Mouse (Mus musculus) G1E (cell line): Measurements from ENCODE around the gene Rpl29. TPM values are rescaled to one million over a fixed set of nuclear protein-coding genes. Genes with fewer than 3 reads are reported as not detected.

ENCODE experiments used
- ATAC-seq: 2 replicates; pipeline ENCODE4 v1.8.0; 2016; ENCODE audit warnings: mild to moderate bottlenecking; ENCODE audit not compliant: insufficient number of reproducible peaks, poor library complexity, low FRiP score, severe bottlenecking; ENCODE audit errors: extremely low read depth
- DNase-seq: peaks from one replicate; pipeline ENCODE4 v3.0.0; 2012; ENCODE audit warnings: low spot score
- H3K27me3 ChIP-seq: 2 replicates; pipeline ENCODE4 v1.6.1; 2012; ENCODE audit warnings: mild to moderate bottlenecking, low read length, inconsistent platforms; ENCODE audit not compliant: insufficient read depth
- H3K36me3 ChIP-seq: replicated peaks from 2 replicates; pipeline ENCODE3; 2012; ENCODE audit warnings: mild to moderate bottlenecking, inconsistent platforms
- H3K4me1 ChIP-seq: 2 replicates; pipeline ENCODE4 v1.6.1; 2012; ENCODE audit warnings: low read depth, low read length, inconsistent platforms, mixed read lengths; ENCODE audit not compliant: insufficient read depth
- H3K4me3 ChIP-seq: 2 replicates; pipeline ENCODE4 v1.5.1; 2012; ENCODE audit warnings: low read depth, mild to moderate bottlenecking, inconsistent platforms, low read length, moderate library complexity, mixed read lengths
- H3K9me3 ChIP-seq: replicated peaks from 2 replicates; pipeline ENCODE4 v1.6.1; 2012; ENCODE audit warnings: inconsistent platforms
- CTCF ChIP-seq: IDR thresholded peaks from 2 replicates; pipeline ENCODE4 v1.5.1; 2012; ENCODE audit warnings: low read depth, low read length, inconsistent platforms, mixed read lengths
- GATA1 ChIP-seq: IDR thresholded peaks from 2 replicates; pipeline ENCODE4 v1.6.1; 2012; ENCODE audit warnings: borderline replicate concordance, low read length, inconsistent platforms, mixed read lengths
- GATA2 ChIP-seq: IDR thresholded peaks from 2 replicates; pipeline ENCODE4 v1.6.1; 2012; ENCODE audit warnings: low read depth, low read length, inconsistent platforms, borderline replicate concordance
- POLR2AphosphoS5 ChIP-seq: IDR thresholded peaks from 2 replicates; pipeline ENCODE4 v1.6.1; 2012; ENCODE audit warnings: low read depth, low read length, inconsistent platforms; ENCODE audit not compliant: insufficient replicate concordance
- TAL1 ChIP-seq: conservative IDR thresholded peaks from 2 replicates; pipeline ENCODE4 v1.6.1; 2012; ENCODE audit warnings: low read depth, low read length, inconsistent platforms, mixed read lengths
- polyA plus RNA-seq: library from polyadenylated mRNA; stranded (reverse); fragments of >175 nt; gene quantifications from 2 replicates; pipeline ENCODE4 v1.2.3, GENCODE M21; 2012
- total RNA-seq, 2 experiments: library from RNA; stranded (forward) in 1 of 2; stranded (reverse) in 1 of 2; fragments of 200-1000 nt in 1 of 2; fragments of >200 nt in 1 of 2; fragmentation: Nextera tagmentation in 1 of 2; gene quantifications; 2 replicates each; pipeline ENCODE4 v1.2.3; 2014 to 2017

Rpl29 gene
- total and polyA plus RNA-seq, 3 experiments = 29.5 to 149 (median 81.1) TPM

GRCm38 (mm10) chr9:106469776-106470175 lies 40.5 kb downstream of the Rpl29 start:
- DNase-seq (no peak), ATAC-seq (no peak)
- Histone ChIP-seq H3K4me1 (peaks cover 22% of the 10 kb centered on the region), H3K9me3 (peaks cover 10% of the 10 kb centered on the region), H3K27me3 (peaks cover 36% of the 10 kb centered on the region), H3K4me3 (no peak overlapping the region), H3K36me3 (no peaks in the 10 kb centered on the region)
- TF ChIP-seq POLR2AphosphoS5 (no peak), TAL1 (no peak), GATA1 (no peak), CTCF (no peak), GATA2 (no peak)

GRCm38 (mm10) chr9:106470991-106471750 lies 41.9 kb downstream of the Rpl29 start:
- H3K27me3 ChIP-seq = peaks cover 31% of the 10 kb centered on the region
- ATAC-seq (no peak), DNase-seq (no peak)
- H3K4me1 ChIP-seq = peaks cover 36% of the 10 kb centered on the region
- H3K36me3 ChIP-seq = no peaks in the 10 kb centered on the region
- TF ChIP-seq CTCF = no peak
- no peak for TF ChIP-seq TAL1
- no peak overlapping the region for H3K4me3 ChIP-seq
- no peaks in the 10 kb centered on the region for H3K9me3 ChIP-seq

- peaks cover 31% of the 10 kb centered on the region for H3K27me3 ChIP-seq
- H3K9me3 ChIP-seq = no peaks in the 10 kb centered on the region
- H3K36me3 ChIP-seq = no peaks in the 10 kb centered on the region
- ATAC-seq = no peak
- DNase-seq = no peak
- no peak overlapping the region for H3K4me3 ChIP-seq
- H3K4me1 ChIP-seq = peaks cover 42% of the 10 kb centered on the region
- TF ChIP-seq GATA1 (no peak), GATA2 (no peak), CTCF (no peak), POLR2AphosphoS5 (no peak), TAL1 (no peak)
Measured at GRCm38 (mm10) chr9:106471892-106472291, 42.6 kb downstream of the Rpl29 start.

- no peak for ATAC-seq
Measured at GRCm38 (mm10) chr9:106472321-106472720, 43.1 kb downstream of the Rpl29 start.

GRCm38 (mm10) chr9:106473081-106473752 lies 44.0 kb downstream of the Rpl29 start:
- Histone ChIP-seq H3K27me3 (peaks cover 29% of the 10 kb centered on the region), H3K4me1 (peaks cover 46% of the 10 kb centered on the region), H3K9me3 (no peaks in the 10 kb centered on the region), H3K36me3 (no peaks in the 10 kb centered on the region), H3K4me3 (no peak overlapping the region)
- DNase-seq = no peak
- TF ChIP-seq GATA1 = no peak
- no peak for TF ChIP-seq GATA2
- TF ChIP-seq POLR2AphosphoS5 = no peak
- TF ChIP-seq CTCF = no peak
- no peak for TF ChIP-seq TAL1
- ATAC-seq = no peak

More at GRCm38 (mm10) chr9:106472321-106472720, 43.1 kb downstream of the Rpl29 start:
- Histone ChIP-seq H3K27me3 (peaks cover 31% of the 10 kb centered on the region), H3K9me3 (no peaks in the 10 kb centered on the region), H3K4me3 (no peak overlapping the region), H3K36me3 (no peaks in the 10 kb centered on the region), H3K4me1 (peaks cover 42% of the 10 kb centered on the region)
- TF ChIP-seq POLR2AphosphoS5 = no peak
- no peak for TF ChIP-seq CTCF
- no peak for TF ChIP-seq GATA2
- no peak for TF ChIP-seq TAL1
- TF ChIP-seq GATA1 = no peak
- DNase-seq = no peak

GRCm38 (mm10) chr9:106473753-106474105 lies 44.5 kb downstream of the Rpl29 start:
- peaks cover 3% of the 10 kb centered on the region for H3K36me3 ChIP-seq
- DNase-seq (no peak), ATAC-seq (no peak)
- H3K4me1 ChIP-seq = peaks cover 49% of the 10 kb centered on the region
- H3K9me3 ChIP-seq = no peaks in the 10 kb centered on the region
- H3K27me3 ChIP-seq = peaks cover 29% of the 10 kb centered on the region
- no peak for TF ChIP-seq GATA1
- no peak for TF ChIP-seq CTCF
- no peak for TF ChIP-seq GATA2
- TF ChIP-seq POLR2AphosphoS5 = no peak
- TF ChIP-seq TAL1 = no peak
- no peak overlapping the region for H3K4me3 ChIP-seq
